Mouse (Mus musculus) midbrain, postnatal 0 days (tissue): Measurements from ENCODE around the gene Mlxip. TPM values are rescaled to one million over a fixed set of nuclear protein-coding genes. Genes with fewer than 3 reads are reported as not detected.

Experiments used
- ATAC-seq: fragments of 200-750 bp; cut with Nextera tagmentation; 2 replicates; pipeline ENCODE4 v1.8.0; 2017; ENCODE audit warnings: moderate number of reproducible peaks, mild to moderate bottlenecking, moderate TSS enrichment, moderate library complexity; ENCODE audit not compliant: low FRiP score
- DNase-seq: peaks from one replicate; pipeline ENCODE4 v3.0.0-alpha.2; 2015; ENCODE audit warnings: low spot score
- H3K27ac ChIP-seq: fragments of 300-500 bp; sonication (generic); 2 replicates; pipeline ENCODE4 v1.5.1; 2014; ENCODE audit warnings: low read depth, mild to moderate bottlenecking, low read length, mixed read lengths
- H3K27me3 ChIP-seq: fragments of 300-500 bp; sonication (generic); 2 replicates; pipeline ENCODE4 v1.6.1; 2014; ENCODE audit warnings: low read length, control low read depth, mixed read lengths; ENCODE audit not compliant: insufficient read depth
- H3K36me3 ChIP-seq: fragments of 300-500 bp; sonication (generic); 2 replicates; pipeline ENCODE4 v1.6.1; 2014; ENCODE audit warnings: low read length, control low read depth, mixed read lengths; ENCODE audit not compliant: insufficient read depth
- H3K4me1 ChIP-seq: fragments of 300-500 bp; sonication (generic); 2 replicates; pipeline ENCODE4 v1.6.1; 2014; ENCODE audit warnings: mild to moderate bottlenecking, control low read depth, antibody characterized with exemption, low read length, mixed read lengths; ENCODE audit not compliant: insufficient read depth
- H3K4me2 ChIP-seq: fragments of 300-500 bp; sonication (generic); 2 replicates; pipeline ENCODE4 v1.6.1; 2014; ENCODE audit warnings: low read depth, mild to moderate bottlenecking, low read length, mixed read lengths; ENCODE audit not compliant: poor library complexity, severe bottlenecking
- H3K4me3 ChIP-seq: fragments of 300-500 bp; sonication (generic); 2 replicates; pipeline ENCODE4 v1.5.1; 2014; ENCODE audit warnings: low read depth, mild to moderate bottlenecking, low read length, moderate library complexity
- H3K9ac ChIP-seq: fragments of 300-500 bp; sonication (generic); replicated peaks from 2 replicates; pipeline ENCODE4 v1.6.1; 2014; ENCODE audit warnings: mild to moderate bottlenecking, low read length, moderate library complexity, mixed read lengths; ENCODE audit not compliant: poor library complexity, severe bottlenecking
- H3K9me3 ChIP-seq: fragments of 300-500 bp; sonication (generic); 2 replicates; pipeline ENCODE4 v1.6.1; 2016; ENCODE audit warnings: low read length, control low read depth
- CTCF ChIP-seq: IDR thresholded peaks from 2 replicates; pipeline ENCODE4 v1.5.1; 2016; ENCODE audit warnings: antibody characterized with exemption, mild to moderate bottlenecking
- WGBS: fragments of 180-500 bp; shearing (Covaris S2); extraction: QIAGEN DNeasy Blood & Tissue Kit; methylation state at CpG from one replicate; pipeline ENCODE4 v1.1.7; 2014; 5-methylcytosine and 5-hydroxymethylcytosine counted together
- polyA plus RNA-seq: library from polyadenylated mRNA; unstranded; fragments of >200 nt; fragmentation: Nextera tagmentation; extraction: Ambion mirVana; gene quantifications from 2 replicates; pipeline ENCODE4 v1.2.1, GENCODE M21; 2015
- total RNA-seq: library from RNA; depleted of rRNA; stranded (reverse); fragments of >200 nt; gene quantifications from 2 replicates; pipeline ENCODE4 v1.2.3, GENCODE M21; 2014

The Mlxip gene
- total and polyA plus RNA-seq, 2 experiments from 2014 or later: 11.3 to 16.6 TPM

DNA sequence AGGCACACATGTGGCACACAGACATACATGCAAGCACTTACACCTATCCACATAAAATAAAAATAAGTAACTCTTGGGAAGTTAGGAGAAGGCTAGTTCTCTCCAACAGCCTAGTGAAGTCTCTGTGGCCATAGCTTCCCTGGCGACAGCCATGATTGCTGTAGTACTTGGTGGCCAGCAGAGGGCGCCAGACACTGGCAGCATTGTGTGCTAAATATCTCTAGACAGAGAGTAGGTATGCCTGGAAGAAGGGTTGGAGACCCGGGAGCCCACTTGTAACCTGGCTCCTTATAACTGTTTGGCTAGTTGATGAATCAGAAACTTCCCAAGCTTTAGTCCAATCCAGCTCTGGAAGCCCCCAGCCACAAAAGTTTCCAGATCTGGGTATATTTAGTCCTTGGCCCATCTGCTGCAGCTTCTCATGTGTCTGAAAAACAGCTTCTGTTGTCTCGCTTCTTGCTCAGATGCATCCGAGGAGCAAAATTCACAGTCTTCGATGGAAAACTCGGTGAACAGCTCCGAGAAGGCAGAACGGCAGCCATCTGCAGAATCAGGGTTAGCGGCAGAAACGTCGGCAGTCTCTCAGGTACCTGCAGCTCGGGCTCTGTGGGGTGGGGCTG lies 25.6 kb upstream of the Mlxip start:
- DNase-seq: peak; percentile 77
- WGBS: 79% methylated on average over 13 of the region's 13 CpGs
- H3K27me3 ChIP-seq: no peaks in the 10 kb centered on the region
- H3K9ac ChIP-seq: no peak overlapping the region
- H3K4me2 ChIP-seq: no peak overlapping the region
- peak; percentile 96 for TF ChIP-seq CTCF
- H3K4me1 ChIP-seq: no peaks in the 10 kb centered on the region
- H3K9me3 ChIP-seq: no peaks in the 10 kb centered on the region
- ATAC-seq: no peak
- no peak overlapping the region for H3K27ac ChIP-seq
- peaks cover 30% of the 10 kb centered on the region for H3K36me3 ChIP-seq
- H3K4me3 ChIP-seq: no peak overlapping the region

GRCm38 (mm10) chr5:123370049-123370448 lies 24.5 kb upstream of the Mlxip start:
- no peak for TF ChIP-seq CTCF
- no peak for DNase-seq
- Histone ChIP-seq H3K4me2 (no peak overlapping the region), H3K4me3 (no peak overlapping the region), H3K9ac (no peak overlapping the region), H3K4me1 (no peaks in the 10 kb centered on the region), H3K27me3 (no peaks in the 10 kb centered on the region), H3K36me3 (peaks cover 26% of the 10 kb centered on the region), H3K27ac (no peak overlapping the region), H3K9me3 (no peaks in the 10 kb centered on the region)
- no peak for ATAC-seq
- WGBS: 89% methylated on average over 5 of the region's 5 CpGs

GRCm38 (mm10) chr5:123375262-123375661 lies 19.3 kb upstream of the Mlxip start:
- H3K4me1 ChIP-seq: no peaks in the 10 kb centered on the region
- no peaks in the 10 kb centered on the region for H3K9me3 ChIP-seq
- no peak overlapping the region for H3K4me3 ChIP-seq
- no peak overlapping the region for H3K4me2 ChIP-seq
- TF ChIP-seq CTCF: no peak
- no peak overlapping the region for H3K9ac ChIP-seq
- no peak for ATAC-seq
- no peaks in the 10 kb centered on the region for H3K27me3 ChIP-seq
- H3K27ac ChIP-seq: no peak overlapping the region
- H3K36me3 ChIP-seq: peaks cover 20% of the 10 kb centered on the region
- DNase-seq: no peak
- 94% methylated on average over 10 of the region's 10 CpGs for WGBS

- peaks cover 19% of the 10 kb centered on the region for H3K36me3 ChIP-seq
- H3K4me1 ChIP-seq: no peaks in the 10 kb centered on the region
- no peak overlapping the region for H3K4me2 ChIP-seq
- ATAC-seq: no peak
- no peak overlapping the region for H3K4me3 ChIP-seq
- no peaks in the 10 kb centered on the region for H3K9me3 ChIP-seq
- DNase-seq: no peak
- TF ChIP-seq CTCF: no peak
- no peaks in the 10 kb centered on the region for H3K27me3 ChIP-seq
- H3K27ac ChIP-seq: no peak overlapping the region
- no peak overlapping the region for H3K9ac ChIP-seq
- 87% methylated on average over 6 of the region's 6 CpGs for WGBS
Observed at GRCm38 (mm10) chr5:123375793-123376452, 18.7 kb upstream of the Mlxip start.

DNA sequence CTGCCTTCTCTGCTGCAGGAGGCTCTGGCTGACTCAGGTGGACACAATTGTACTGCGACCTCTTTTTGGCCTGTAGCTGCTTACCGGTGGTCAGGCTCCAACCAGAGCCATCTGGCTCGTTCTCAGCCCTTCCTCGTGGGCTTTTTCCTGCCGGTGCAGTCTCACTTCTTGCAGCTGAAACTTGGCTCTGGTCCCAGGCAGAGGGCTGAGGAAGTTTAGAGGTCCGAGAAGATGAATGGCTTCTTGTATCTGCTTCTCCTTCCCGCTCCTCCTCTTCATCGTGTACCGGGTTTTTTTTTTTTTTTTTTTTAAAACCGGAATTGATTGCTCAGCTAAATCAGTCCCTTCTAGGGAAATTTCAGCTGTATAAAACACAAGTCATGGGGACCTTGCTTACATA lies 18.0 kb upstream of the Mlxip start:
- Histone ChIP-seq H3K9ac (no peak overlapping the region), H3K27ac (no peak overlapping the region; the same call in 1 of the 2 replicates), H3K4me3 (no peak overlapping the region), H3K27me3 (no peaks in the 10 kb centered on the region), H3K9me3 (no peaks in the 10 kb centered on the region), H3K4me2 (no peak overlapping the region), H3K4me1 (no peaks in the 10 kb centered on the region), H3K36me3 (peaks cover 12% of the 10 kb centered on the region)
- DNase-seq (peak; percentile 78), ATAC-seq (no peak)
- 49% methylated on average over 10 of the region's 10 CpGs for WGBS
- no peak for TF ChIP-seq CTCF
